Mouse (Mus musculus) embryonic fibroblast, embryonic 13.5 days (primary cell): ENCODE data around the gene Gnl3l. TPM values are rescaled to one million over a fixed set of nuclear protein-coding genes. Genes with fewer than 3 reads are reported as not detected.

Source experiments
- H3K27ac ChIP-seq: 2 replicates; pipeline ENCODE4 v1.5.1; 2012; ENCODE audit warnings: low read length, control low read depth, inconsistent platforms; ENCODE audit not compliant: insufficient read depth
- H3K4me1 ChIP-seq: 2 replicates; pipeline ENCODE4 v1.6.1; 2011; ENCODE audit warnings: low read length; ENCODE audit not compliant: control insufficient read depth, insufficient read depth
- H3K4me3 ChIP-seq: 2 replicates; pipeline ENCODE4 v1.5.1; 2011; ENCODE audit warnings: mild to moderate bottlenecking, control low read depth, low read length; ENCODE audit not compliant: insufficient read depth
- CTCF ChIP-seq: IDR thresholded peaks from 2 replicates; pipeline ENCODE4 v1.5.1; 2011; ENCODE audit warnings: mild to moderate bottlenecking, control low read depth, low read length, moderate library complexity, borderline replicate concordance; ENCODE audit not compliant: insufficient read depth
- POLR2A ChIP-seq: IDR thresholded peaks from 2 replicates; pipeline ENCODE4 v1.6.1; 2011; ENCODE audit warnings: low read depth, mild to moderate bottlenecking, control low read depth, low read length, moderate library complexity
- polyA plus RNA-seq: library from polyadenylated mRNA; stranded (reverse); fragments of >200 nt; gene quantifications from 2 replicates; pipeline ENCODE4 v1.2.4, GENCODE M21; 2011; ENCODE audit warnings: low read depth; ENCODE audit not compliant: missing spikeins, insufficient read length

Gnl3l gene
- polyA plus RNA-seq, 1 experiment = 55.1 TPM

GRCm38 (mm10) chrX:151046777-151047430 is 29.8 kb upstream of the Gnl3l start:
- peak overlapping the region; percentile 64 for H3K27ac ChIP-seq
- no peak for TF ChIP-seq CTCF
- peak; percentile 59; the same call in 1 of the 2 replicates for TF ChIP-seq POLR2A
- H3K4me1 ChIP-seq = no peaks in the 10 kb centered on the region
- peak overlapping the region; percentile 84 for H3K4me3 ChIP-seq

- peak overlapping the region; percentile 20; the same call in 1 of the 2 replicates for H3K4me3 ChIP-seq
- TF ChIP-seq CTCF = no peak
- TF ChIP-seq POLR2A = no peak
- no peaks in the 10 kb centered on the region for H3K4me1 ChIP-seq
- H3K27ac ChIP-seq = peak overlapping the region; percentile 64
Measured at GRCm38 (mm10) chrX:151046321-151046720, 29.2 kb upstream of the Gnl3l start.

- Histone ChIP-seq H3K4me1 (no peaks in the 10 kb centered on the region), H3K4me3 (peak within 1 kb of the TSS; percentile 84), H3K27ac (peak within 1 kb of the TSS; percentile 64)
- TF ChIP-seq POLR2A (no peak), CTCF (no peak)
Measured at GRCm38 (mm10) chrX:151045850-151046249, 28.7 kb upstream of the Gnl3l start, which contains the start of gene Fgd1. TSS of gene Fgd1 (plus strand) at chrX:151046150.

GRCm38 (mm10) chrX:151041223-151041622 is 24.1 kb upstream of the Gnl3l start:
- H3K4me3 ChIP-seq = no peak overlapping the region
- no peaks in the 10 kb centered on the region for H3K4me1 ChIP-seq

DNA sequence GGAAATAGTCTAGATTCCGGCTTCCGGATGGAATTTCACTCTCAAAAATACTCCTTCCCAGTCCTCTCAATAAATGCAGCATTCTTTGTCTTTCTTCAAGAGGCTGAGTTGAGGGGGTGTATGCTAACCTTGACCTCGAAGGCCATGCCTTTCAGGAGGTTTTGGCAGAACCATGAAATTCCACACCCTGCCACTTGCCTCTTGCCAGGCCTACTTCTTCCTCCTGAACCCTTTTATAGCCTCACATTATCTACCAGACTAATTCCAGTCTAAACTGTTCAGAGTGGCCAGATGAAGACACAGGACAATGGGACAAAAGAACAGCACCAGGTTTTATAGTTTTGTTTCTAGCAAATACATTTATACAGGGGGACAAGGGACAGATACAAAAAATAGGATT is 14.3 kb upstream of the Gnl3l start:
- Histone ChIP-seq H3K4me1 (no peaks in the 10 kb centered on the region), H3K4me3 (no peak overlapping the region), H3K27ac (peak overlapping the region; percentile 76)
- TF ChIP-seq CTCF (no peak), POLR2A (no peak)

More at GRCm38 (mm10) chrX:151041223-151041622, 24.1 kb upstream of the Gnl3l start:
- TF ChIP-seq CTCF (no peak), POLR2A (no peak)
- no peak overlapping the region for H3K27ac ChIP-seq

GRCm38 (mm10) chrX:151018798-151019197 is 1.7 kb upstream of the Gnl3l start:
- TF ChIP-seq POLR2A = no peak
- TF ChIP-seq CTCF = no peak
- Histone ChIP-seq H3K4me1 (no peaks in the 10 kb centered on the region), H3K27ac (no peak overlapping the region), H3K4me3 (no peak overlapping the region)

DNA sequence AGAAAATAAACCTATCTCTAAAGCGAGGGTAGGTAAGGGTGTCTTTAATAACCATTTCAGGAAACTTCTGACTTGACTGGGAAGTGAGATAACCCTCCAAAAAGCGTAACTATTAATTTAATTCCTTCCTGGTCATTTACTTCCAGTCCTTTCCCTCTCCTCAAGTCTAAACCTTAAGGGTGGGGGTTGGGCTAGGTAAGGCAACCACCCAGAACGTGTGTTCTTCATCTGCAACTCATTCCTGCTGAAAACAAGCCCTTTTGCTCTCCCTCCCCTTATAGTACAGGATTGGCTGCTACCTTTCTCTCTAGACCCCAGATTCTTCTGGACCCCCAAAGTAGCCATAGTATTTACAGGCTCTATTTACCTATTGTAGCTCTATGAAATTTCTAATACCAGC is 775 bp upstream of the Gnl3l start:
- H3K27ac ChIP-seq = no peak overlapping the region
- TF ChIP-seq CTCF (no peak), POLR2A (0 out of 2 replicates have a peak, but pooled peaks have one; percentile 8)
- no peaks in the 10 kb centered on the region for H3K4me1 ChIP-seq
- peak overlapping the region; percentile 71 for H3K4me3 ChIP-seq

GRCm38 (mm10) chrX:150996775-150997174 is 20.3 kb downstream of the Gnl3l start:
- no peak overlapping the region for H3K27ac ChIP-seq
- no peaks in the 10 kb centered on the region for H3K4me1 ChIP-seq
- no peak overlapping the region for H3K4me3 ChIP-seq
- TF ChIP-seq POLR2A (no peak), CTCF (no peak)

- H3K4me1 ChIP-seq = no peaks in the 10 kb centered on the region
- no peak overlapping the region for H3K27ac ChIP-seq
- TF ChIP-seq POLR2A = no peak
- no peak for TF ChIP-seq CTCF
- no peak overlapping the region for H3K4me3 ChIP-seq
Measured at GRCm38 (mm10) chrX:150981621-150982020, 35.5 kb downstream of the Gnl3l start.

GRCm38 (mm10) chrX:150975424-150975823 is 41.7 kb downstream of the Gnl3l start:
- Histone ChIP-seq H3K4me1 (no peaks in the 10 kb centered on the region), H3K27ac (no peak overlapping the region), H3K4me3 (no peak overlapping the region)
- TF ChIP-seq POLR2A (no peak), CTCF (no peak)
